Mouse (Mus musculus) cerebellum, adult (tissue): ENCODE data around the gene Scamp1.
"Not testable (repeated sequence)": the region's sequence is repeated elsewhere in the genome, so short reads cannot be mapped to it uniquely, and the experiment has no call there.

Source experiments
- ATAC-seq: cut with Nextera tagmentation; 2 replicates; pipeline ENCODE4 v1.9.2; 2017; ENCODE audit warnings: mild to moderate bottlenecking, moderate library complexity, mixed read lengths; ENCODE audit not compliant: insufficient number of reproducible peaks, low FRiP score, low TSS enrichment

The Scamp1 gene

GRCm38 (mm10) chr13:94285281-94285871 is at the start of gene Scamp1:
Gene Scamp1, minus strand, starts transcription at chr13:94285857.
- ATAC-seq = peak; percentile 95

GRCm38 (mm10) chr13:94330392-94330979 is 44.8 kb upstream of the Scamp1 start:
- ATAC-seq = no peak

GRCm38 (mm10) chr13:94329005-94329404 is 43.3 kb upstream of the Scamp1 start:
- ATAC-seq = not testable (repeated sequence)

- ATAC-seq = no peak
Observed at GRCm38 (mm10) chr13:94328063-94328462, 42.4 kb upstream of the Scamp1 start.

- ATAC-seq = no peak
Observed at GRCm38 (mm10) chr13:94322475-94322874, 36.8 kb upstream of the Scamp1 start.

GRCm38 (mm10) chr13:94321094-94321792 is 35.6 kb upstream of the Scamp1 start:
- no peak for ATAC-seq

- no peak for ATAC-seq
Observed at GRCm38 (mm10) chr13:94316975-94317511, 31.4 kb upstream of the Scamp1 start.

GRCm38 (mm10) chr13:94312812-94313211 is 27.2 kb upstream of the Scamp1 start:
- ATAC-seq = not testable (repeated sequence)

- ATAC-seq = no peak
Observed at GRCm38 (mm10) chr13:94308279-94308678, 22.6 kb upstream of the Scamp1 start.

- ATAC-seq = no peak
Observed at GRCm38 (mm10) chr13:94307531-94307930, 21.9 kb upstream of the Scamp1 start.

- no peak for ATAC-seq
Observed at GRCm38 (mm10) chr13:94306968-94307289, 21.3 kb upstream of the Scamp1 start.

- ATAC-seq = 0 out of 2 replicates have a peak, but pooled peaks have one; percentile 56
Observed at GRCm38 (mm10) chr13:94306277-94306967, 20.8 kb upstream of the Scamp1 start.

GRCm38 (mm10) chr13:94300946-94301538 is 15.4 kb upstream of the Scamp1 start:
- ATAC-seq = no peak

GRCm38 (mm10) chr13:94300232-94300631 is 14.6 kb upstream of the Scamp1 start:
- ATAC-seq = no peak

GRCm38 (mm10) chr13:94298401-94298800 is 12.7 kb upstream of the Scamp1 start:
- ATAC-seq = no peak

- ATAC-seq = no peak
Observed at GRCm38 (mm10) chr13:94296371-94296770, 10.7 kb upstream of the Scamp1 start.

- ATAC-seq = no peak
Observed at GRCm38 (mm10) chr13:94295922-94296321, 10.3 kb upstream of the Scamp1 start.

GRCm38 (mm10) chr13:94294886-94295285 is 9.2 kb upstream of the Scamp1 start:
- ATAC-seq = no peak

GRCm38 (mm10) chr13:94293911-94294310 is 8.3 kb upstream of the Scamp1 start:
- no peak for ATAC-seq

GRCm38 (mm10) chr13:94286195-94286594 is 538 bp upstream of the Scamp1 start:
- ATAC-seq = no peak
